Mouse (Mus musculus): ENCODE data around the gene Stxbp5l.
"Not testable (repeated sequence)": the region's sequence is repeated elsewhere in the genome, so short reads cannot be mapped to it uniquely, and the experiment has no call there.

The Stxbp5l gene

DNA sequence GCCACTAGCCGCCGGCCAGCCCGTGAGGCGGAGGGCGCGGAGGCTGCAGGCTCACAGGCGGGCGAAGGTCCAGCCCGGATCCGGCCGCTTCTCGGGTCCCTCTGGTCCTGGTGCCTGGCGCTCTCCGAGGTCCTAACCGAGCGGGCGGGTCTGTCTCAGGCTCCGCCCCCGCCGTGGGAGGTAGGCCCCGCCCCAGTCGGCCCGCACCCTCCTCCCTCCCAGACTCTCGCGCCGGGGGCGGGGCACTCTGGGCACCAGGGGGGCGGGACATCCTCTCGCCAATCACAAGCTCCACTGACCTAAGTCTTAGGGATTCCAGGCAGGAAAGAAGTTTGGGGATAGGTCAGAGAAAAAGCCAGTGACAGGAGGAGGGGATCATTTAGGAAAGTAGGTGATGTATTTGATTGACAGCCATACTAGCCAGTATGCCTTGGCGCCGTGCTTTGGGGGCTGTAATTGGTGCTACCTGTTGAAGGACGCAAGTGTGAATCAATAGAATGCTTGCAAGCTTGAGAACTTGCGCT lies at the start of gene Stxbp5l:
Gene Stxbp5l (minus strand): TSS at position 142 of the 524 bp plus-strand sequence.
- DNase-seq: peak; percentile 38

GRCm38 (mm10) chr16:37433418-37434204 lies 48.8 kb upstream of the Stxbp5l start:
- DNase-seq: no peak

- no peak for DNase-seq
These were observed 40.7 kb upstream of the Stxbp5l start for GRCm38 (mm10) chr16:37425434-37425833.

- DNase-seq: no peak
These were observed 38.1 kb upstream of the Stxbp5l start for GRCm38 (mm10) chr16:37422874-37423273.

DNA sequence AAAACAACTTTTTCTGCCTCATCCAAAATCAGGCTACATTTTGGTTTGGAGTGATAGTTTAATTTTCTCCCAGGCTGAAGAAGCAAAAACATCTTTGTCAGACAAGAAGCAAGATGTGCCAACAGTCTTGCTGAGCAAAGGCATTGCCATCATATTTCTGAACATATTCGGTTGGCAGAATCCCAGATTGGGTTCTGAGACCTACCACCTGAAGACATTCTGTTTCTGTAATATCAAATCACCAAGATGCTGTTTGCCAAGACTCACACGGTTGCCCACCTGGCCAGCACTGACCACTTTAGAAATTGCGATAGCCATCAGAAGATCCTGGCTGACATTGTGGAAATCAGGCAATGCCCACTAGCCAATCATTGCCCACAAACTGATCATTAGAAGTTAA lies 37.1 kb upstream of the Stxbp5l start:
- no peak for DNase-seq

DNA sequence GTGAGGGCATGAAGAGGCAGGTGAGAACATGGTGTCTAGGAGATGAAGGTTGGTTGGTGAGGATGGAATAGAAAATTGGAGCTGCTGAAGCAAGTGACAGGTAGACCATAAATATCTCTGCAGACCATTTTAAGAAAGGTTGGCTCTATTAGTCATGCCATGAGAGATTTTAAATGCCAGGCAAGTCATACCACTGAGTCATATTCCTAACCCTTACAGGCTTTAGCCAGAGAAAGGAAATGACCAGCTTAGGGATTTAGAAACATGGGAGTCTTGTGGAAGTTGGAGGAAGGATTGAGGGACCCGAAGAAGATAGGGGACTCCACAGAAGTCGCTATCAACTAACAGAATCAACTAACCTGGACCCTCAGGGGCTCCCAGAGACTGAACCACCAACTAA lies 35.8 kb upstream of the Stxbp5l start:
- DNase-seq: no peak

GRCm38 (mm10) chr16:37405536-37405935 lies 20.8 kb upstream of the Stxbp5l start:
- no peak for DNase-seq

GRCm38 (mm10) chr16:37404922-37405321 lies 20.2 kb upstream of the Stxbp5l start:
- DNase-seq: no peak

DNA sequence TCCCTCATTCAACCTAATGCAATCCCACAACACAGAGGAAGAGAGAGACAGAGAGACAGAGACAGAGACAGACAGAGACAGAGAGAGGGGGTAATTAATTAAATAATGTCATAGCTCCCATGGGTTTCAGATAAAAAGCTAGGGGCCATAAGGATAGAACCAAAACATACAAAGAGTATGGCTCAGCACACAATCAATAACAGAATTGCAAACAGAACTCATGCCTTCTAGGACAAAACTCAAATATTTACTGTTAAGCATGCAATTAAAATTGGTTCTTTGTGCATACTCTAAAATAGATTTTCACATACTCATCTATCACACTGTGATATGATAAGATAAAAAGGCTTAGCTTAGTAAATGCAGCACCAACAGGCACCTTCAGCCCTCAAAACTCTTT lies 5.2 kb upstream of the Stxbp5l start:
- no peak for DNase-seq

DNA sequence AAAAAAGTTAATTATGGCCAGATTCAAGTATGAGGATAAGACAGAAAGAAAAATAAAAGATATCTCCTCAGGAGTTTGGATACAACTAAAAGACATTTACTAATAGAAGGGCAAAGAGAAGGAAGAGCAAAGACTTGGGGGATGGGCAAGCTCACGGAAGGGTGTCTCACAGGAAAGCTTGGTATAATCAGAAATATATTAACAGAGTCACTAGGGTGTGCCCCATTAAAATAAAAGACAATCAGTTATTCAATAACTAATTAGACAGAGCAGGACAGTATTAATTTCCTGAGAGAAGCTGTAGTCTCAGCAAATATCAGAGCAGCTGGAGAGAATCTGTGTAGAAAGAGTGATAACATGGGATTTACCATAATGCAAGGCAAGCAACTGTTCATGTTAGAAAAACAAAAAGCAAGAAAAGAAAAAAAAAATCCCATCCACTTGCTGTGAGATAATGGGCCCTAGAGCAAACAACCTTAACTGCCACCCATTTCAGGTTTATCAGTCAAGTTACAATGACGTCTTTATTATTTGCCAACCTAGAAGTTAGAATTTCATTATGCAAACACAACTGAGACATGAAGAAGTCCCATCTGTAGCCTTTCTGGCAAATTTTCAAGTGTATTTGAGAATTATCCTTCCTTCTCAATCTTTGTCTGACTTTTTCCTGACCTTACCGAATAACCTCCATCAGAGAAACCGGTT lies 4.6 kb upstream of the Stxbp5l start:
- DNase-seq: no peak

GRCm38 (mm10) chr16:37384369-37384768 lies 393 bp downstream of the Stxbp5l start:
- peak; percentile 4 for DNase-seq

DNA sequence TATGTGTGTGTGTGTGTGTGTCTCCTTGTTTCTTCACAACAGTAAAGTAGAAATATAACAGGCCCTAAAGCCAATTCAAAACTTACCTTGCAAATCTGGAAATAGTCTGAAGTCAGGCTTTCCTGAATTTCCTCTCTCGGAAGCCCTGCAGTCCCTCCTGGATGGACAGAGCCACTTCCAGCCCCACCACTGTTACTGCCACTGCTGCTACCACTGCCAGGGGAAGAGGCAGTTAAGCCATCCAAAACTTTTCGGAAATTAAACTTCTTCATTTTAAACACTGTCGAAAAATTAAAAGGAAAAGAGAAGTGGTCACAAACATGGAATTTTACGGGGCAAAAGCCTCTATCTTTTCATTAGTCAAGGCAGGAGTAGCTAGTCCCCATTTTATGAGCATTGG lies 1.3 kb downstream of the Stxbp5l start:
- no peak for DNase-seq

DNA sequence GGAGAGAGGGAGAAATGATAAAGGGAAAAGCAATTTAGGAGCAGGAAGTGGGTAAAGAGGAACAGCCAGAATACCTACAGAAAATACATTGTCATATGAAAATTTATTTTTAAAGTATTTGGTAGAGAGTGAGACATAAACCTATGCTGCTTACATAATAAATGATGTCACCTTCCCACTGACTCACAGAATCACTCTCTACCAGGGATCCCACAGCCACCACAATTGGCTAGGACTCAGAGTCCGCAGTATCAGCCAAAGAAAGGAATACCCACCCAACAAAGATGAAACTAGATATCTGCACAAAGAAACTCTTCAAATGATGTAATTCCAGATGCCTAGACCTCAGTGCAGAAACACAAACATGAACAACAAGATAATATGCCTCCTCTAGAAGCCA lies 12.0 kb downstream of the Stxbp5l start:
- DNase-seq: no peak

DNA sequence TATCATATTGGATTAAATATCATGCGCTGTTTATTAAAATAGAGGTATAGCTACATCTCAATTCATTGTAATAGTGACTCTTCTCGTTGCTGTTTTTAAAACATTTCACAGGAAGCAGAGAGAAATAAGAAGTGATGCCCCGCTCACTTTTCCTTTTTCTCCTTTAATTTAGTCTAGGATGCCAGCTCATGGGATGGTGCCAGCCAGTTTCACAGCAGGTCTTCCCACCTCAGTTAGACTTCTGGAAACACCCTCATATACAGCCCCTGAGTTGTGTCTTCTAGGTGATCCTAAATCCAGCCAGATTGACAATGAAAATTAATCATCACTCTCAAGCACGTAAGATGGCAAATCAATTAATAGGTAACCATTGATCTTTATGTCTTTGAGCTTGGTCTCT lies 17.3 kb downstream of the Stxbp5l start:
- DNase-seq: no peak

- DNase-seq: no peak
These were observed 20.8 kb downstream of the Stxbp5l start for GRCm38 (mm10) chr16:37363958-37364357.

GRCm38 (mm10) chr16:37355621-37356020 lies 29.1 kb downstream of the Stxbp5l start:
- DNase-seq: no peak

DNA sequence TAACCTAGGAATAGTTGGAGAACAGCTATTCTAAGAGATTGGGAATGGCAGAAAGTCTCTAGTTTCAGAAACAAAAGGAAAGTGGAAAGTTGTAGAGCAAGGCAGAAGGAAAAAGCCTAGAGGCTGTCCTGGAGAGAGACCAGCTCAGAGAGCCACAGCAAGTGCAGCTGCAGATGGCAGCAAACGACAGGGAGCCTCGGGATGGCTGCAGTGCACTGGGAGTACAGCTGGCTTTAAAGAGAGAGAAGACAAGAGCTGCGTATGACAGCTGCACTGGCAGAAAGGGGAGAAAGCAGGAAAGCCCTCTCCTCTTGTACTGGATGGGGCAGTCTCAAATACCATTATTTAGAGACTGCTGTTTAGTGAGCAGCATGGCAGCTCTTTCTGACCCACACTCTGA lies 37.7 kb downstream of the Stxbp5l start:
- no peak for DNase-seq

DNA sequence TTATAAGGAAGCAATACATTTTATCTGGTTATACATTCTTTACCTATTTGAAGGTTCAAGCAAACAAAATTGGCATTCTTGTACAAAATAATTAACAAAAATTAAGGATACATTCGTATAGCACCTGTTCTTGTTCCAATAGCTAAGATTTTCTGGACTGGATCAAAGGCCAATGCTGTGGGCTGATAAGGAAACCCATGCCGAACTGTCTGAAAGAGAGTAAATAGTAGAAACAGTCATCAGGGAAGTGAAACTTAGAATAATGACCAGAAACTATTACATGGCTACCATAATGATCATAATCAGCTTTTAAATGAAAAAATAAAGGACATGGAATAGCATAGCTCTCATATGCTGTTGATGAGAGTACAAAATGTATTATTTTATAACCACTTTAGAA lies 39.8 kb downstream of the Stxbp5l start:
- DNase-seq: no peak

GRCm38 (mm10) chr16:37341446-37341845 lies 43.3 kb downstream of the Stxbp5l start:
- DNase-seq: not testable (repeated sequence)

DNA sequence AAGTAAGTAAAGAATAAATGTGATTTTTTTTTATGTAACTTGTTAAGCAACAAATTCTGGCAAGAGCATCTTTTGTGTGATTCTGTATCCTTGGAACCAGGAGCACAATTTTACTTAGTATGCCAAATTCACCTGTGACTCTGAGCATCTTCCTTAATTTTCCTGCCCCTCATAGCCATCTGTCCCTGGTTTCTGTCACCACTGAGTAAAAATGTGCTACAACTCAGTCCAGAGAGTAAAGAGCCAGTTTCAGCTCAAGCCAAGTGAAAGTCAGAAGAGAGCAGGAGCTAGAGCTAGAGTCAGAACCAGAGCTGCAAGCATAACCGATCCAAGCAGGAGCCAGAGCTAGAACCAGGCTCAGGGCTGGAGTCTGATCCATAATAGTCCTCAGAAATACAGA lies 46.6 kb downstream of the Stxbp5l start:
- no peak for DNase-seq

GRCm38 (mm10) chr16:37337529-37337928 lies 47.2 kb downstream of the Stxbp5l start:
- DNase-seq: no peak

GRCm38 (mm10) chr16:37304441-37304840 lies 80.3 kb downstream of the Stxbp5l start:
- DNase-seq: no peak

DNA sequence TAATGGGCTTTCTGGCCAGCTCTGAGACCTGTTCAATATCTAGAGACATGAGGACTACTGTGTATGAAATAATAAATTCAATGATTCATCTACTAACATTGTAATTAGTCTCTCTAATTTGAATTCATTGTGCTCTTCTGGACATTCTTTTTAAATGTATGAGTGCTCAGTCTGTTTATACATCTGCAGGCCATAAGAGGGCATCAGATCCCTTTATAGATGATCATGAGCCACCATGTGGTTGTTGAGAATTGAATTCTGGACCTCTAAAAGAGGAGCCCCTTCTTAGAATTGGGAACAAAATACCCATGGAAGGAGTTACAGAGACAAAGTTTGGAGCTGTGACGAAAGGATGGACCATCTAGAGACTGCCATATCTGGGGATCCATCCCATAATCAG lies 92.2 kb downstream of the Stxbp5l start:
- DNase-seq: no peak

DNA sequence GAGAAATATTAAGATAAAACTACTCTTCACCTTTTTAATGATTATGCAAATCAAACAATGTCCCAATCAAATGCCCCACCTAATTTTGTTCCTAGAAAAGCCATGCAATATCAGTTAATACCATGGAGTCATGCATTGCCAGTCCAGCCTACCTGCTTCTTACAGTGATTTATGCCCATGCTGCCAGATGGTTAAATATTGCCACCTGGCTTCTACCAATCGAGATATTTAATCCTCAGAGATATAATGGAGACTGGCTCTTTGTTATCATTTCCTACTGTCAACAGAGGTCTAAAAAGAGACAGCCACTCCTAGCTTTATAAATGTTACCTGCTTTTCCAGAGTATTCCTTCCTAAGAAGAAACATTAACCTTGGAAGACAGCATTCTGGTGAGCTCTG lies 104.6 kb downstream of the Stxbp5l start:
- no peak for DNase-seq
